Mouse (Mus musculus): ENCODE measurements around the gene Dclk1. TPM values are rescaled to one million over a fixed set of nuclear protein-coding genes. Genes with fewer than 3 reads are reported as not detected.

Dclk1 gene
- polyA plus RNA-seq, 1 experiment from 2014 or later: 18.7 TPM

GRCm38 (mm10) chr3:55542310-55542709, 300.1 kb downstream of the Dclk1 start:
- Histone ChIP-seq H3K27me3 (ENCODE audit: control insufficient read depth, insufficient read depth, low read length) (no peaks in the 10 kb centered on the region), H3K9me3 (ENCODE audit: control insufficient read depth, low read depth, low read length) (no peaks in the 10 kb centered on the region), H3K4me3 (ENCODE audit: low read depth, low read length) (no peak overlapping the region), H3K27ac (ENCODE audit: low read length) (no peak overlapping the region), H3K4me2 (replicated peaks; ENCODE audit: low read depth, low read length) (peak overlapping the region; percentile 15; the same call in 1 of the 2 replicates), H3K36me3 (ENCODE audit: control insufficient read depth, insufficient read depth, low read length) (no peaks in the 10 kb centered on the region), H3K4me1 (ENCODE audit: control insufficient read depth, insufficient read depth, low read length) (peaks cover 6% of the 10 kb centered on the region; the same call in 1 of the 2 replicates), H3K9ac (replicated peaks; ENCODE audit: low read depth, low read length) (no peak overlapping the region)
- no peak; the same call in 1 of the 2 replicates for ATAC-seq (ENCODE audit: insufficient number of reproducible peaks, insufficient read depth, low FRiP score, low read depth)
- 12% methylated on average over 8 of the region's 8 CpGs for WGBS

GRCm38 (mm10) chr3:55542947-55543346, 300.8 kb downstream of the Dclk1 start:
- Histone ChIP-seq H3K9ac (replicated peaks; ENCODE audit: low read depth, low read length) (no peak overlapping the region), H3K4me3 (ENCODE audit: low read depth, low read length) (no peak overlapping the region), H3K4me2 (replicated peaks; ENCODE audit: low read depth, low read length) (peak overlapping the region; percentile 15; the same call in 1 of the 2 replicates), H3K27me3 (ENCODE audit: control insufficient read depth, insufficient read depth, low read length) (no peaks in the 10 kb centered on the region), H3K27ac (ENCODE audit: low read length) (no peak overlapping the region), H3K4me1 (ENCODE audit: control insufficient read depth, insufficient read depth, low read length) (peaks cover 6% of the 10 kb centered on the region; the same call in 1 of the 2 replicates), H3K9me3 (ENCODE audit: control insufficient read depth, low read depth, low read length) (no peaks in the 10 kb centered on the region), H3K36me3 (ENCODE audit: control insufficient read depth, insufficient read depth, low read length) (no peaks in the 10 kb centered on the region)
- WGBS: 77% methylated on average over 16 of the region's 16 CpGs
- no peak for ATAC-seq (ENCODE audit: insufficient number of reproducible peaks, insufficient read depth, low FRiP score, low read depth)

GRCm38 (mm10) chr3:55543929-55544684, 301.9 kb downstream of the Dclk1 start:
- H3K4me1 ChIP-seq (ENCODE audit: control insufficient read depth, insufficient read depth, low read length): peaks cover 6% of the 10 kb centered on the region; the same call in 1 of the 2 replicates
- ATAC-seq (ENCODE audit: insufficient number of reproducible peaks, insufficient read depth, low FRiP score, low read depth): no peak
- WGBS: 41% methylated on average over 13 of the region's 13 CpGs
- no peak overlapping the region for H3K9ac ChIP-seq (replicated peaks; ENCODE audit: low read depth, low read length)
- H3K27ac ChIP-seq (ENCODE audit: low read length): no peak overlapping the region
- H3K27me3 ChIP-seq (ENCODE audit: control insufficient read depth, insufficient read depth, low read length): no peaks in the 10 kb centered on the region
- no peaks in the 10 kb centered on the region for H3K36me3 ChIP-seq (ENCODE audit: control insufficient read depth, insufficient read depth, low read length)
- H3K4me2 ChIP-seq (replicated peaks; ENCODE audit: low read depth, low read length): no peak overlapping the region
- H3K4me3 ChIP-seq (ENCODE audit: low read depth, low read length): no peak overlapping the region
- no peaks in the 10 kb centered on the region for H3K9me3 ChIP-seq (ENCODE audit: control insufficient read depth, low read depth, low read length)

GRCm38 (mm10) chr3:55545296-55545695, 303.1 kb downstream of the Dclk1 start:
- ATAC-seq (ENCODE audit: insufficient number of reproducible peaks, insufficient read depth, low FRiP score, low read depth): no peak
- Histone ChIP-seq H3K9ac (replicated peaks; ENCODE audit: low read depth, low read length) (no peak overlapping the region), H3K4me3 (ENCODE audit: low read depth, low read length) (no peak overlapping the region), H3K27ac (ENCODE audit: low read length) (no peak overlapping the region), H3K9me3 (ENCODE audit: control insufficient read depth, low read depth, low read length) (no peaks in the 10 kb centered on the region), H3K36me3 (ENCODE audit: control insufficient read depth, insufficient read depth, low read length) (no peaks in the 10 kb centered on the region), H3K4me2 (replicated peaks; ENCODE audit: low read depth, low read length) (no peak overlapping the region), H3K27me3 (ENCODE audit: control insufficient read depth, insufficient read depth, low read length) (no peaks in the 10 kb centered on the region), H3K4me1 (ENCODE audit: control insufficient read depth, insufficient read depth, low read length) (peaks cover 6% of the 10 kb centered on the region; the same call in 1 of the 2 replicates)
- WGBS: 79% methylated on average over 3 of the region's 3 CpGs

GRCm38 (mm10) chr3:55545916-55546315, 303.8 kb downstream of the Dclk1 start:
- 91% methylated on average over 9 of the region's 9 CpGs for WGBS
- H3K4me2 ChIP-seq (replicated peaks; ENCODE audit: low read depth, low read length): no peak overlapping the region
- no peak overlapping the region for H3K4me3 ChIP-seq (ENCODE audit: low read depth, low read length)
- no peaks in the 10 kb centered on the region for H3K36me3 ChIP-seq (ENCODE audit: control insufficient read depth, insufficient read depth, low read length)
- no peaks in the 10 kb centered on the region for H3K27me3 ChIP-seq (ENCODE audit: control insufficient read depth, insufficient read depth, low read length)
- H3K27ac ChIP-seq (ENCODE audit: low read length): no peak overlapping the region
- no peak overlapping the region for H3K9ac ChIP-seq (replicated peaks; ENCODE audit: low read depth, low read length)
- no peak for ATAC-seq (ENCODE audit: insufficient number of reproducible peaks, insufficient read depth, low FRiP score, low read depth)
- H3K9me3 ChIP-seq (ENCODE audit: control insufficient read depth, low read depth, low read length): no peaks in the 10 kb centered on the region
- H3K4me1 ChIP-seq (ENCODE audit: control insufficient read depth, insufficient read depth, low read length): peaks cover 6% of the 10 kb centered on the region; the same call in 1 of the 2 replicates

- no peak overlapping the region for H3K9ac ChIP-seq (replicated peaks; ENCODE audit: low read depth, low read length)
- no peaks in the 10 kb centered on the region for H3K27me3 ChIP-seq (ENCODE audit: control insufficient read depth, insufficient read depth, low read length)
- WGBS: 59% methylated on average over 2 of the region's 2 CpGs
- ATAC-seq (ENCODE audit: insufficient number of reproducible peaks, insufficient read depth, low FRiP score, low read depth): no peak
- no peaks in the 10 kb centered on the region for H3K9me3 ChIP-seq (ENCODE audit: control insufficient read depth, low read depth, low read length)
- H3K27ac ChIP-seq (ENCODE audit: low read length): no peak overlapping the region
- H3K4me2 ChIP-seq (replicated peaks; ENCODE audit: low read depth, low read length): no peak overlapping the region
- H3K4me3 ChIP-seq (ENCODE audit: low read depth, low read length): no peak overlapping the region
- H3K36me3 ChIP-seq (ENCODE audit: control insufficient read depth, insufficient read depth, low read length): no peaks in the 10 kb centered on the region
- peaks cover 6% of the 10 kb centered on the region; the same call in 1 of the 2 replicates for H3K4me1 ChIP-seq (ENCODE audit: control insufficient read depth, insufficient read depth, low read length)
Observed at GRCm38 (mm10) chr3:55547106-55547505, 304.9 kb downstream of the Dclk1 start.

- Histone ChIP-seq H3K9ac (replicated peaks; ENCODE audit: low read depth, low read length) (no peak overlapping the region), H3K4me2 (replicated peaks; ENCODE audit: low read depth, low read length) (no peak overlapping the region), H3K36me3 (ENCODE audit: control insufficient read depth, insufficient read depth, low read length) (no peaks in the 10 kb centered on the region), H3K9me3 (ENCODE audit: control insufficient read depth, low read depth, low read length) (no peaks in the 10 kb centered on the region), H3K4me1 (ENCODE audit: control insufficient read depth, insufficient read depth, low read length) (peaks cover 2% of the 10 kb centered on the region; the same call in 1 of the 2 replicates), H3K27me3 (ENCODE audit: control insufficient read depth, insufficient read depth, low read length) (no peaks in the 10 kb centered on the region), H3K27ac (ENCODE audit: low read length) (no peak overlapping the region), H3K4me3 (ENCODE audit: low read depth, low read length) (no peak overlapping the region)
- no peak for ATAC-seq (ENCODE audit: insufficient number of reproducible peaks, insufficient read depth, low FRiP score, low read depth)
- WGBS: 80% methylated on average over 7 of the region's 7 CpGs
Observed at GRCm38 (mm10) chr3:55549376-55549775, 307.2 kb downstream of the Dclk1 start.

- H3K4me1 ChIP-seq (ENCODE audit: control insufficient read depth, insufficient read depth, low read length): no peaks in the 10 kb centered on the region; the same call in 1 of the 2 replicates
- H3K9me3 ChIP-seq (ENCODE audit: control insufficient read depth, low read depth, low read length): no peaks in the 10 kb centered on the region
- no peak overlapping the region for H3K4me2 ChIP-seq (replicated peaks; ENCODE audit: low read depth, low read length)
- no peak overlapping the region for H3K9ac ChIP-seq (replicated peaks; ENCODE audit: low read depth, low read length)
- ATAC-seq (ENCODE audit: insufficient number of reproducible peaks, insufficient read depth, low FRiP score, low read depth): no peak
- 69% methylated on average over 4 of the region's 4 CpGs for WGBS
- H3K4me3 ChIP-seq (ENCODE audit: low read depth, low read length): no peak overlapping the region
- no peak overlapping the region for H3K27ac ChIP-seq (ENCODE audit: low read length)
- no peaks in the 10 kb centered on the region for H3K27me3 ChIP-seq (ENCODE audit: control insufficient read depth, insufficient read depth, low read length)
- H3K36me3 ChIP-seq (ENCODE audit: control insufficient read depth, insufficient read depth, low read length): no peaks in the 10 kb centered on the region
Observed at GRCm38 (mm10) chr3:55550962-55551361, 308.8 kb downstream of the Dclk1 start.
